Mouse (Mus musculus) left cerebral cortex, postnatal 14 days (tissue): ENCODE data around the gene Lima1. TPM values are rescaled to one million over a fixed set of nuclear protein-coding genes. Genes with fewer than 3 reads are reported as not detected.
A peak's percentile ranks its signal among the peaks of the same experiment; 100 is the strongest.
"Not testable (repeated sequence)": the region's sequence is repeated elsewhere in the genome, so short reads cannot be mapped to it uniquely, and the experiment has no call there.

Source experiments
- DNase-seq, 2 experiments: peaks; one replicate each; pipeline ENCODE4 v3.0.0; 2021 to 2022; ENCODE audit warnings: low spot score in 2 of 2, mixed read lengths in 1 of 2
- intact Hi-C: fragments of 180-260 bp; cut with DNase I; formaldehyde crosslinking; loops from one replicate; pipeline ENCODE4 v1.15.1; 2025
- long read RNA-seq, 2 experiments: library from polyadenylated mRNA; stranded (forward); transcript quantifications; one replicate each; pipeline ENCODE4 v2.0.0; 2021
- total RNA-seq, 2 experiments: library from RNA; stranded (reverse); gene quantifications; 2 replicates each; pipeline ENCODE4 v1.2.3; 2021

Gene Lima1
- total RNA-seq, result 10 to 100 TPM; 10.2 to 13.4 TPM
- long read RNA-seq, experiment 1, full-length matches to known transcripts, result 12 of 13 reads
- long read RNA-seq, experiment 1, partial matches to known transcripts, result 0 of 13 reads
- long read RNA-seq, experiment 1, other reads (novel, unspliced or antisense), result 1 of 13 reads
- long read RNA-seq, experiment 2, full-length matches to known transcripts, result 11 of 13 reads
- long read RNA-seq, experiment 2, partial matches to known transcripts, result 1 of 13 reads
- long read RNA-seq, experiment 2, other reads (novel, unspliced or antisense), result 1 of 13 reads

DNA sequence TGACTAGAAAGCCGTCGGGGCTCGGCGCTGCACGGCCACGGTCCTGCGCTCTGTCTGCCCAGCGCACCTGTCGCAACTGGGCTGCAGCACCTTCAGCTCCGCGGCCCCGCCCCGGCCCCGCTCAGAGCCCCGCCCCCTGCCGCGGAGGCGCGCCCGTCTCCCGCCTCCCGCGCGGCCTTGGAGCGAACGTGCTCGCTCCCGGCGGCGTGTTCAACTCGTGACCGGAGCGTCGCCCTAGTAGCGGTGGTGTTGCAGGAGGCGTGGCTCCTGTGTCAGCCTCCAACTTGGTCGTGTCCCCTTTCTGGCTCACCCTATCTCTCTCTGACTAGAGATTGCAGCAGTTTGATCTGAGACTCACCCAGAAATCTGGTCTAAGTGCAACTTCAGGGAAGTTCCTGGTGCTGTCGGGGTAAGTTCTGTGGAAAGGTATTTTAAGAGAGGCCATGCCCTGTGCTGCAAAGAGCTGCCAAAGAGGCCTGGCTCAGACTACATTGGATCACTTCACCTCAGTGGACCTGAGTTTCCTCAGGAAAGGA, at the start of gene Lima1:
Lima1 (minus strand) TSS at position 123 of the 536 bp plus-strand sequence.
- peak; percentile 70 to 80 for DNase-seq
- intact Hi-C loops, result loop anchor here (10.0 kb wide), 1 partner anchor 61 kb away; no protein-coding TSS in a partner anchor

DNA sequence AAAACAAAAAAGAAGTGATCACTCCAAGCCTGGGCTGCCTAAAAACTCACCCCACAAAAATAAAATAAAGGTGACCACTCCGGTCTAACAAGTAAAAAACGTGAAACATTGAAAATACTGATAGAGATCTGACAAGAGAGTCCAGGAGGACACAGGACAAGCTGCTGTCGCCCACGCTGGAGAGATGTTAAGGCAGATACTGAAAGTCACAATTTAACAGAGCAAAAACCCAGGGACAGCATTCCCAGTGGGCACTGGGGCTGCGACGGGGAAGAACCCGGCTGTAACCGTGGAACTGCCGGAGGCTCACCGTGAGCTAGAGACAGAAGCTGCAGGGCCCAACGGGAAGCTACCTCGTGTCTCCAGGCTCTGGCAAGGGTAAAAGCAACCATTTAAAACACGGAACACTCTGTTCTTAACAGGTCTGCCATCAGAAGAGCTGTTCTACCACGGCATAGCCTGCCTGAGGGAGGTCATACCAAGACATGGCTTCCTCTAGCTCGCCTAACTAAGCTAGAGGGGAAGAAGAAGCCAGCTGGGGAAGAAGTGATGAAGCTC, 44.4 kb upstream of the Lima1 start:
- intact Hi-C loops, result no loop called here
- no peak for DNase-seq

DNA sequence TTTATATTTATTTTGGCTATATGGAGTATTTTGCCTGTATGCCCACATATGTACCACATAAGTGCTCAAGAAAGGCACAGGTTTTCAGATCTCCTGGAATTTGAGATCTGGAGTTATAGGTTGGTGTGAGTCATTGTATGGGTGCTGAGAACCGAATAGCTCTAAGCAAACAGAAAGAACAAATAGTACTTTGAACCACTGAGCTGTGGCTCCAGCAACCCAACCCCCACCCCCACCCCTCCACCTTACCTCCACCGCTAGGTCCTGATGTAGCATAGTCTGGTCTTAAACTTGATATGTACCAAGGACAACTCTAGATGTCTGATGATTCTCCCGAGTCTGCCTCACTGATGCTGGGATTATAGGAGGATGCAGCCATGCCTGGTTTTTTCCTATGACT, 42.0 kb upstream of the Lima1 start:
- intact Hi-C loops, result no loop called here
- no peak for DNase-seq

DNA sequence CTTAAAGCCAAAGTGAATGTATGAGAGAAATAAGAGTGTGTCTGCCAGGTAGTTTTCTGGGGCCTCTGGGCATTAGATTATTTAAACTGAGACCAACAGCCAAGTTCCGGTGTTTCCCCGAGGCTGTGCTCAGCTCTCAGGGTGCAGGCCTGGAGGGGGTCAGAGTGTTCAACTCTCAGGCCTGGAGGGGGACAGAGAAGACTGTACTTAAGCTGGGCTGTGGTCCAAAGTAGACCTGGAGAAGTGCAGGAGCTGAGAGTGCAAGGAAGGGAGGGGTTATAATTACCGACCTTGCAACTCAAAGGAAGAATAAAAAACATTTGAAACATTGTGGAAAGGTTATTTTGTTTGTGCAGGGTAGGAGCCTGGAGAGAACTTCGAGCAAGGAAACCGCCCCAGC, 39.4 kb upstream of the Lima1 start:
- DNase-seq, result no peak
- intact Hi-C loops, result no loop called here

DNA sequence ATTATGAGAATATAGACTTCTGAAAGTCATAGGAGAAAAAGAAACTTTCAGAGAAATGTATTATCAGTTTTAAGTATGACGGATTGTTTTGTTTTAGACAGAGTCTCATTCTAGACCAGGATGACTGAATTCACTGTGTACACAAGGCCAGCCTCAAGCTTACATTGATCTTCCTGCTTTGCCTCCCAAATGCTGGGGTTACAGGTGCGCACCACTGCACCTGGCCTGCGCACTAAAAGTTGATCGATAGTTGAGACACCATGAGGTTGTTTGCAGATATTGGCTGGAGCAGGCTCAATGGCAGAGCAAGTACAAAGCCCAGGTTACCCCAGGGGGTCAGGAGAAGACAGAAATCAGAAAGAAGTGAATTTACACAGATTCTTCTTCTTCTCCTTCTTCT, 36.5 kb upstream of the Lima1 start:
- intact Hi-C loops, result no loop called here

DNA sequence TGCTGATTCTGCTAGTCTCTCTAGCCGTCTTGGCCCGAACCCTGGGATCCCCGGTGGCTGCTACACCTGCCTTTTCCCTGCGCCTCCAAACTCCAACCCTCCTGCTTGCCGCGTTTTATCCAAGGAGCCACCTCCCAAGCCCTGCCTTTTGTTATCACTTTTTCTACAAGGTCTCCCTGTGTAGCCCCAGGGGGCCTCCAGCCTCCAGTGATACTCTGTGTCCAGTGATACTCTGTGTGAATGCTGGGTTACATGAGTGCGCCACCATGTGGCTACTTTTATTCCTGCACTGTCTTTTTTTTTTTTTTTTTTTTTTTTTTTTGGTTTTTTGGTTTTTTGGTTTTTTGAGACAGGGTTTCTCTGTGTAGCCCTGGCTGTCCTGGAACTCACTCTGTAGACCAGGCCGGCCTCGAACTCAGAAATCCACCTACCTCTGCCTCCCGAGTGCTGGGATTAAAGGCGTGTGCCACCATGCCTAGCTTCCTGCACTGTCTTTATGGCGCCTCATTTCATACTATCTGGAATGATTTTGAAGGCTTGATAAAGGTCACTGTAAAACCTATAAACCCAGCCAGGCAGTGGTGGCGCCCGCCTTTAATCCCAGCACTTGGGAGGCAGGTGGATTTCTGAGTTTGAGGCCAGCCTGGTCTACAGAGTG, 34.2 kb upstream of the Lima1 start:
- intact Hi-C loops, result loop anchor here (5.0 kb wide), 1 partner anchor 312 kb away; no protein-coding TSS in a partner anchor
- DNase-seq, result not testable (repeated sequence)

More for the DNA sequence above, 36.5 kb upstream of the Lima1 start:
- DNase-seq, result no peak

DNA sequence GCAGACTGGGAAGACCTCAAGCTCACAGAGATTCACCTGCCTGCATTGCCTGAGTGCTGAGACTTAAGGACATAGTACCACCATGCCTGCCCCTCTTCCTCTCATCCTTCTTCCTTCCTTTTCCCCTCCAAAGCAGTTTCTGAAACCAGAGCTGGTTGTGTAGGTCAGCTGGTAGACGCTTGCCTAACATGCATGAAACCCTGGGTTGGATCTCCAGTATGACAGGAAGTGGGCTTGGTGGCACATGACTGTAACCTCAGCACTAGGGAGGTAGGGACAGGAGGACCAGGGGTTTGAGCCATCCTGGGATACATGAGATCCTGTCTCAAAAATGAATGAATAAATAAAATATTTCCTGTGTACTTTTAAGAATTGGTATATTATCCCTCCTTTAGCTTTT, 32.3 kb upstream of the Lima1 start:
- intact Hi-C loops, result loop anchor here (5.0 kb wide), 1 partner anchor 310 kb away; no protein-coding TSS in a partner anchor
- no peak for DNase-seq

DNA sequence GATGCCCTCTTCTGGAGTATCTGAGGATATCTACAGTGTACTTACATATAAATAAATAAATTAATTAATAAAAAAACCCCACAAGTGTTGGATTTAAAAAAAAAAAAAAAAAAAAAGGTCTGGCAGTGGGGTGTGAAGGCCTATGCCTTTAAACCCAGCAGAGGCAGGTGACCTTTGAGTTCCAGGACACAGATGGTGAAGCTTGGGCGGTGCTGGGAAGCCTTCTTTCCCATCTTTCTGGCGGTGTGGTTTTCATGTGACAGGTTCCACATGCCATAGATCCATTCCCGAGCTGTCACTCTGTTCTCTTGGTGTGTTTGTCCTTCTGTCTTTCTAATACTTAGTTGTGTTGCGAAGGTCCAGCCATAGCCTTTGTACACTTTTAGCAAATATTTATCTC, 31.8 kb upstream of the Lima1 start:
- intact Hi-C loops, result loop anchor here (5.0 kb wide), 1 partner anchor 310 kb away; no protein-coding TSS in a partner anchor

DNA sequence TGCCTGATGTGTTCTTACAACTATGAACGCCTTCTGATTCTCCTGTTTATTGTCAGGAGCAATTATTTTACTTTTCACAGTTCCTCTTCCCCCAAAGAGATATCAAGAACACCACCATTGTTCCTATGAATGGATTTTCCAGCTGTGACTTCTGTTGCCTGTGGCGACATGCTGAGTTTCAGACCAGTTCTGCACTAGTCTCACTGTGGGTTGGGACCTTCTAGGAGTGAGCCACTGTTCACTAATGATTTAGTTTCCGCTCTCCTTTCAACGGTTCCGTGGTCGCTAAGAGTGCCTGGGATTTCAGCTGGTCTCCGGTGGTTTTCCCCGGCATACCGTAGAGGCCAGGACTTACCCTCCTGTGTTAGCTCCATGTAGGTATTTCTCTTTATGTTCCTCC, 29.6 kb upstream of the Lima1 start:
- DNase-seq, result no peak
- intact Hi-C loops, result loop anchor here (5.0 kb wide), 2 partner anchors 178 to 308 kb away; partner anchors contain the start of gene Cox14

More for the DNA sequence above, 31.8 kb upstream of the Lima1 start:
- DNase-seq, result no peak

DNA sequence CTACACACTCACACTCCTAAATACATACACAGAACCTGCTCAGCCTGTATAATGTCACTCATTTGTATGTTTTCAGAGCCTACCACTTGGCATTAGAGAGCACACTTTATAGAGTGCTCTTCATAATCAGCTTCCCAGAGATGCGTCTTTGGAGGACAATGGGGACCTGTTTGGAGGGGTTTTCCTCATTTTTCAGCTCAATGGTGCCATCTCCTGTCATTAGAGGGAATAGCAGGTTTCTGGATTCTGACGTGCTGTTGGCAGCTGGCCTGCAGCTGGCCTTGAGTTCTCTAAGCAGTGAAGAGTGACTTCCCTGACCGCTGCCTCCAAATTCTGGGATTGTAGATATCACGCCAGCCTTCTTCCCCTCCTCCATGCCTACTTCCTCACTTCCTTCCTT, 29.1 kb upstream of the Lima1 start:
- intact Hi-C loops, result loop anchor here (5.0 kb wide), 1 partner anchor 177 kb away; the partner anchor contains the start of gene Cox14
- peak; percentile 47 to 65 for DNase-seq

DNA sequence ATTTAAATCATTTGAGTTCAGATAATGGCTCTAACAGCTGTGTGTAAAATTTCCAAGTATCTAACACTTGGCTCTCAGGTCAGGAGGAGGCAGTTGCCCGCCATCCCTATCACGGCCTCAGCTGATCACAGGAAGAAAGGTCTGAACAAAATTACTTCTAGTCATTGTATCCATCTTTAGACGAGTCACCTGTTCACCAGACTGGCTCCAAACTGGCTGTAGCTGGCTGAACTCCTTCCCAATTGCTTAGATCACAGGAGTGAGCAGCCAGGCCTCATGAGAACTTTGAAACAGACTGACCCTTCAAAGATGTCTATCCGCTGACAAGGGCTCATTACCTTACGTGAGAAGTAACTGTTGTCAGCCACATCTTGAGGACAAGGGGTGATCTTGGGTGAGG, 28.0 kb upstream of the Lima1 start:
- no peak for DNase-seq
- intact Hi-C loops, result loop anchor here (5.0 kb wide), 1 partner anchor 176 kb away; the partner anchor contains the start of gene Cox14

DNA sequence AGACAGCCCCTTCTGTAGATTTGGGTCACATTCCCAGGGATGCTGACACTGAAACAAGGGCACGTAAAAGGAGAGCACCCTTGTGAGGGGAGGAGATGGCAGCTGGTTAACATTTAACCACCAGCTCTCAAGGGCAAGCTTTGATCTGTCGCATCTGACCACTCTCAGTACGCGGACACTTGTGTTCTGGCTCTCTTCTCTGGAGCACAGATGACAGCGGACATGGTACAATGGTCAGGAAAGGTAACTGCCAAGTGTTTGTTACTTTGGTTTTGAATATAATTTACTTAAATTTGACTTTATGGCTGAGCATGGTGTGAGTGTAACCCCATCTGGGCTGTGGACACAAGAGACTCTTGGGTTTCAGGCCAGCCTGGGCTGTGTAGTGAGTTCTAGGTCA, 27.5 kb upstream of the Lima1 start:
- no peak for DNase-seq
- intact Hi-C loops, result loop anchor here (5.0 kb wide), 1 partner anchor 175 kb away; the partner anchor contains the start of gene Cox14

DNA sequence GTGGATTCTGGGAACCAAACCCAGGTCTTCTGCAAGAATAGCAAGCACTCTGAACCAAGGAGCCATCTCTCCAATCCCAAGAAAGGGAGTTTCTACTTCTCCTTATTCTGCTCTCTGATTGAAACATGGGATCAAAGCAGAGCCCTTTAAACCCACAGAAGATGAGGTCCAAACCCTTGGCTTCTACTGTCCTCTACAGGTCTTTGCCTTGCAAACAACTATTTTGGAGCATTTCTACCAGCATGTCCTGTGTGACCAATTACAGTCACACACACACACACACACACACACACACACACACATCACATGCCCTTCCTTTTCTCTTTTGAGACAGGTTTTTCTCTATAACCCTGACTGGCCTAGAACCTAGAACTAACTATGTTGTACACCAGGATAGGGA, 21.4 kb upstream of the Lima1 start:
- intact Hi-C loops, result no loop called here

DNA sequence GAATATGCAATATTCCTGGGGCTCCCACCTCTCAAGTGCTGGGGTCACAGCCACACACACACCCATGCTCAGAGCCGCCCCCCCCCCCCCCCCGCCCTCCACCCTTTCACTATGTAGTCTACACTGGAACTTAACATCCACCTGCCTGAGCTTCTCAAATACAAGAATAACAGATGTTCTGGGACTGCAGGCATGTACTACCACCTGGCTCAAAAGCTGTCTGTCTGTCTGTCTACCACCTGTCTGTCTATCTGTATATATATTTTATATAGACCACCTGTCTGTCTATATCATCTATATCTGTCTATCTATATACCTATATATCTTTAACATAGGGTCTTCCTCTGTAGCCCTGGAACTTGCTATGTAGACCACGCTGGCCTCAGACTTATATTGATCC, 16.1 kb upstream of the Lima1 start:
- intact Hi-C loops, result no loop called here
- DNase-seq, result no peak

More for the DNA sequence above, 21.4 kb upstream of the Lima1 start:
- DNase-seq, result no peak

DNA sequence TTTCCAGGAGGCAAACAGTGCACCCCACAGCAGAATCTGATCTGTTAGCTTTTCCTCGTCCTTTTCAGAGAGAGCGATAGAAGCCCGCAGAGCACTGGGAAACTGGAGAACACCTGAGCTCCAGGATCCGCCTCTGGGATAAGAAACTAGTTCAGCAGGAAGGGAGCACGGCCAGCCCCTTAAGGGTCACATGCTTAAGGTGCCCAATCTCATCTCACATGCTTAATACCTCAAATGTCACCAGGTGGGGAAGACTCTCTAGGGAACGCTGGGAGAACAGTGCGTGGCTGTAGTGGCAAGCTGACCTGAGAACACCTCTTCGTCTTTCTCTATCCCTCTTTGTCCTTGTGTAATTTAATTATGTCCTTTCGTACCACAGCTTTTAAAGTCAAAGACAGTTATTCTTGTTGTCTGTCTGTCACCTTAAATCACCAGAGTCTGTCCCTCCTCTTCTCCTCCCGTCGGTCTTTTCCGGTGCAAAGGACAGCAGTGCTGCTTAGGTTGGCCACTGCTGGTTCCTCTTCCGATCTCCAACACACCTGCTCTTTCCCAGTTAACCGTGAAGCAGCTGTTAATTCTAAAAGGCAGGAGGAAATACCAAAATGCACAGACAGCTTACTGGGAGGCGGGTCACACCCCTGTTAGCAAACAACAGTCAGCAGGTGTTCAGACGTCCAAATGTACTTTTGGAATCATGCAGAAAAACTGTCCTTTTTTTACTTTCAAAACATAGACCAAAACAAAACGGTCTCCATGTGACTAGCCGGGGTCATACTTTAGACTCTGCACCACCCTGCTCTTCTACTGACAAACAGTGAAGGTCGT, 15.4 kb upstream of the Lima1 start:
- no peak for DNase-seq
- intact Hi-C loops, result no loop called here

DNA sequence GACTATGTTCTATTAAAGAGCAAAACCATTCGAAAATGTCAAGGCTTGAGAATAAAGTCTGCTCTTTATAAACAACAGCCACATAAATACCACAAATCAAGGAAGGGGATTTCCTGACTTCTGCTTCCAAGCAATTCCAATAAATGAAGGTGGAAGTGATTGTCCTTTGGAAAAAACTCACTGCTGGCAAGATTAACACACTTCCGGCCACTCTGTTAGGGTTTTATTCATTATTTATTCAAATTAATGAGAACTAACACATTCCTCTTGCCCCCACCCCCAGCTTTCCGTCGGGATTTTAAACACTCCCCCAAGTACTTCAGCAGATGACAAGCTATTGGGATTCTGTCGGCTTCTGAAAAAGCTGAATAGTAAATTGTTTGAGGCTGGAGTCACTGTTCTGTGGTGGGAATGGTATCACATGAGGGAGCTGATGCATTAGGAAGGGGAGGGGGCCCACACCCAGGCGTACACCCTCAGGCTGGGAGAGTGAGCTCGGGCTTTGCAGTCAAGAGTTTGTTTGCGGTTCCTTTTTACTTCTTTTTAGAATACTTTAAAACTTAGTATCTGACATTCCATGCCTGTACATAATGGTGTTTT, 14.1 kb upstream of the Lima1 start:
- intact Hi-C loops, result no loop called here
- no peak for DNase-seq

DNA sequence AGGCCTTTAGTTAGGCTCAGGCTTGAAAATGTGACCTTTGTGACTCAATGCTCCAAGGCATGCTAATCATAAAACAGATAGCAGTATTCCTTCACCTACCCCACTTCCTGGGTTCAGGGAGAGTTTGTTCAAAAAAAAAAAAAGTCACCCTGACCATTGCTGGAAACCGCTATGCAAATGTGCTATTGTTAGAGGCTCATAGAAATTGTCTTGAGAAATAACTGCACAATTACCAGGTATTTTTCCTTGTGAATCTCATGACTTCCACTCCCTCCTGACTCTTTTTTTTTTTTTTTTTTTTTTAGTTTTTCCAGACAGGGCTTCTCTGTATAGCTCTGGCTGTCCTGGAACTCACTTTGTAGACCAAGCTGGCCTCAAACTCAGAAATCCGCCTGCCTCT, 11.9 kb upstream of the Lima1 start:
- DNase-seq, intact Hi-C loops: not testable (repeated sequence)

DNA sequence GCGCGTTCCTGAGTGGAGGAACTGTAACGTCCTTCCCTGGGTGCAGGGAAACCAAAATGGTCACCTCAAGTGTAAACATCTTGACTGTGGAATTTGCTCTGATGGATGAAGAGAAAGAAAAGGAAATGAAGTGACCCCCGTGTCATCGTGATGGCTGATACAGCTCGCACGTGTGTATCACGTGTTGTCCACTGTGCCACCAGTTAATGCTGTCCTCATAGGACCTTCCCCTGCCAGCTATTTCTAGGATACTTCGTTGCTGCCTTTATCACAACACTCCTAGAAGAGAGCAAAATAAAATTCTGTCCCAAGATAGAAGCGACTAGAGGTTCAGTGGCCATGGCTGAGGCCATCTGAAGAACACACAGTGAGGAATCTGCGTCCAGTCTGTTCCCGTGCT, 8.8 kb upstream of the Lima1 start:
- intact Hi-C loops, result no loop called here
- DNase-seq, result no peak

DNA sequence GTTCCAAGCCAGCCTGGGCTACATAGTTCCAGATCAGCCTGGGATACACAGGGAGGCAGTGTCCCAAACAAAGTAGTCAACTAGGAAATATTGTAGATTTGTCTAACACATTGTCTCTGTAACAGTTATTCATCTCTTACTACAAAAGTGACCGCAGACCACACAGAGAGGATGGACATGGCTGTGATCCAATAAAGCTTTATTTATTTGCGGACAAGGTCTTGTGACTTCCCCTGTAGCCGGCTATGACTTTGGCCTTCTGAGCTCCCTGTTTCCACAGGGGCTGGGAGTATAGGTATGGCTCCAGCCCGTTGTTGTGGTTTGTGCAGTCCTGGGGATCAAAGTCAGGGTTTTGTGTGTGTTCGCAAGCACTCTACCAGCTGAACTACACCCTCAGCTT, 3.3 kb upstream of the Lima1 start:
- intact Hi-C loops, result loop anchor here (10.0 kb wide), 1 partner anchor 64 kb away; no protein-coding TSS in a partner anchor
- DNase-seq, result no peak
